Mouse (Mus musculus): ENCODE measurements around the gene Scgb1a1.

- TF ChIP-seq CTCF (IDR thresholded peaks at IDR 0.05 in 2 of 3, conservative IDR thresholded peaks at IDR 0.05 in 1 of 3; ENCODE audit: control insufficient read depth in 1 of 3, insufficient read depth in 1 of 3, low read depth in 2 of 3, low read length in 3 of 3, poor library complexity in 1 of 3, severe bottlenecking in 1 of 3) (no peak), NRF1 (IDR thresholded peaks at IDR 0.05; ENCODE audit: insufficient read depth, low read depth, low read length, poor library complexity, severe bottlenecking) (no peak), ZMIZ1 (IDR thresholded peaks at IDR 0.05; ENCODE audit: low read depth, low read length) (no peak), MXI1 (IDR thresholded peaks at IDR 0.05; ENCODE audit: low read depth, low read length) (no peak), POLR2AphosphoS5 (IDR thresholded peaks at IDR 0.05; ENCODE audit: borderline replicate concordance, low read depth, low read length) (no peak), POLR2AphosphoS2 (IDR thresholded peaks at IDR 0.05; ENCODE audit: low read length) (no peak), GABPA (IDR thresholded peaks at IDR 0.05; ENCODE audit: low read depth, low read length) (no peak), USF2 (IDR thresholded peaks at IDR 0.05; ENCODE audit: borderline replicate concordance in 1 of 2, insufficient read depth in 1 of 2, low read depth in 1 of 2, low read length in 2 of 2) (no peak), MAFK (IDR thresholded peaks at IDR 0.05; ENCODE audit: borderline replicate concordance, low read depth, low read length) (no peak), TAL1 (IDR thresholded peaks at IDR 0.05; ENCODE audit: low read length) (no peak), GATA1 (IDR thresholded peaks at IDR 0.05; ENCODE audit: low read depth, low read length) (no peak), EP300 (IDR thresholded peaks at IDR 0.05; ENCODE audit: low read depth in 1 of 2, low read length in 2 of 2) (no peak)
Measured at GRCm38 (mm10) chr19:9040649-9041048, 47.1 kb downstream of the Scgb1a1 start.

Data from MEL (cell line).